Mouse (Mus musculus) liver, embryonic 11.5 days (tissue): ENCODE data around the gene Chst8. TPM values are rescaled to one million over a fixed set of nuclear protein-coding genes. Genes with fewer than 3 reads are reported as not detected.
A peak's percentile ranks its signal among the peaks of the same experiment; 100 is the strongest.

ENCODE experiments used
- ATAC-seq: fragments of 200-750 bp; cut with Nextera tagmentation; replicated peaks from 2 replicates; pipeline ENCODE4 v1.8.0; 2017; ENCODE audit warnings: moderate number of reproducible peaks, mild to moderate bottlenecking, moderate TSS enrichment, moderate library complexity; ENCODE audit not compliant: low FRiP score
- DNase-seq: peaks from one replicate; pipeline ENCODE4 v3.0.0-alpha.2; 2017; ENCODE audit warnings: low spot score
- H3K27ac ChIP-seq: fragments of 300-500 bp; sonication (generic); 2 replicates; pipeline ENCODE4 v1.5.1; 2014; ENCODE audit warnings: mild to moderate bottlenecking, low read depth, low read length, control low read depth
- H3K27me3 ChIP-seq: fragments of 300-500 bp; sonication (generic); replicated peaks from 2 replicates; pipeline ENCODE4 v1.6.1; 2014; ENCODE audit warnings: low read length, mixed read lengths; ENCODE audit not compliant: control insufficient read depth, insufficient read depth
- H3K36me3 ChIP-seq: fragments of 300-500 bp; sonication (generic); 2 replicates; pipeline ENCODE4 v1.6.1; 2014; ENCODE audit warnings: mild to moderate bottlenecking, low read length, moderate library complexity, mixed read lengths; ENCODE audit not compliant: control insufficient read depth, insufficient read depth
- H3K4me1 ChIP-seq: fragments of 300-500 bp; sonication (generic); replicated peaks from 2 replicates; pipeline ENCODE4 v1.6.1; 2014; ENCODE audit warnings: low read length, mixed read lengths; ENCODE audit not compliant: control insufficient read depth, insufficient read depth
- H3K4me2 ChIP-seq: fragments of 300-500 bp; sonication (generic); 2 replicates; pipeline ENCODE4 v1.6.1; 2014; ENCODE audit warnings: mild to moderate bottlenecking, control low read depth, moderate library complexity
- H3K4me3 ChIP-seq: fragments of 300-500 bp; sonication (generic); 2 replicates; pipeline ENCODE4 v1.5.1; 2014; ENCODE audit warnings: low read depth, low read length, control low read depth
- H3K9ac ChIP-seq: fragments of 300-500 bp; sonication (generic); 2 replicates; pipeline ENCODE4 v1.6.1; 2014; ENCODE audit warnings: low read depth, low read length, control low read depth
- H3K9me3 ChIP-seq: fragments of 300-500 bp; sonication (generic); 2 replicates; pipeline ENCODE4 v1.6.1; 2016; ENCODE audit warnings: low read length, inconsistent platforms, mixed read lengths; ENCODE audit not compliant: control insufficient read depth
- WGBS: fragments of 180-500 bp; shearing (Covaris S2); extraction: QIAGEN DNeasy Blood & Tissue Kit; methylation state at CpG from one replicate; pipeline ENCODE4 v1.1.7; 2014; 5-methylcytosine and 5-hydroxymethylcytosine counted together
- polyA plus RNA-seq: library from polyadenylated mRNA; unstranded; fragments of >200 nt; fragmentation: Nextera tagmentation; extraction: Ambion mirVana; gene quantifications from 2 replicates; pipeline ENCODE4 v1.2.1, GENCODE M21; 2014

Gene Chst8
- polyA plus RNA-seq, 1 experiment from 2014 or later: 0.75 TPM

GRCm38 (mm10) chr7:34629702-34630210 lies 182.8 kb downstream of the Chst8 start:
- Histone ChIP-seq H3K4me1 (peaks cover 6% of the 10 kb centered on the region; the same call in 1 of the 2 replicates), H3K9ac (no peak overlapping the region), H3K4me2 (peak overlapping the region; percentile 57), H3K27me3 (no peaks in the 10 kb centered on the region), H3K9me3 (no peaks in the 10 kb centered on the region), H3K4me3 (peak overlapping the region; percentile 41), H3K36me3 (no peaks in the 10 kb centered on the region), H3K27ac (no peak overlapping the region)
- ATAC-seq (no peak), DNase-seq (no peak)
- WGBS: 46% methylated on average over 8 of the region's 8 CpGs

Other genes starting within 250 kb of the Chst8 start
- gene Kctd15, start 156.0 kb downstream of the Chst8 start, polyA plus RNA-seq: 4.3 and 4.9 TPM in 2 replicates
- 53.4 and 55.7 TPM in 2 replicates for gene Pepd, start 99.7 kb upstream of the Chst8 start, polyA plus RNA-seq
- 25.6 and 26.2 TPM in 2 replicates for gene Cebpg, start 243.9 kb upstream of the Chst8 start, polyA plus RNA-seq